Mouse (Mus musculus) frontal cortex, postnatal 36 days (tissue): ENCODE measurements around the gene Ncapg.
A peak's percentile ranks its signal among the peaks of the same experiment; 100 is the strongest.

ENCODE experiments used
- DNase-seq, 2 experiments: peaks; one replicate each; pipeline ENCODE4 v3.0.0; 2022; ENCODE audit warnings: low spot score in 2 of 2

The Ncapg gene

DNA sequence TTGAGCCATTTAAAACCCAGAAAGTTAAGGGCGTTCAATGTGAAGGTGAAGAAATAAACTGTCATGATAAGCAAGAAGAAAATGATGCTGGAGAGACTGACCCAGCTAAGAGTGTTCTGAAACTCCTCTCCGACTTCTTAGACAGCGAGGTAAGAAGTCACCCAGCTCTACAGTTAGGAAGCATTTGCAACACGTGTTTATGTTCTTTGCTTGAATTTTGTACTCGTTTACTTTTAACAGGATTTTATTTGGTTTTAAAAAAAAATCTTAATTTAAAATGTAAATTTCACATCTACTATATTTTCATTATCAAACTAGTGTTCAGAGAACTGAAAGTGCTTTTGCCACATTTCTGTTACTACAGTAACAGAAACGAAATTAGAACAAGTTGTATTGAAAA lies 22.0 kb downstream of the Ncapg start:
- no peak for DNase-seq

DNA sequence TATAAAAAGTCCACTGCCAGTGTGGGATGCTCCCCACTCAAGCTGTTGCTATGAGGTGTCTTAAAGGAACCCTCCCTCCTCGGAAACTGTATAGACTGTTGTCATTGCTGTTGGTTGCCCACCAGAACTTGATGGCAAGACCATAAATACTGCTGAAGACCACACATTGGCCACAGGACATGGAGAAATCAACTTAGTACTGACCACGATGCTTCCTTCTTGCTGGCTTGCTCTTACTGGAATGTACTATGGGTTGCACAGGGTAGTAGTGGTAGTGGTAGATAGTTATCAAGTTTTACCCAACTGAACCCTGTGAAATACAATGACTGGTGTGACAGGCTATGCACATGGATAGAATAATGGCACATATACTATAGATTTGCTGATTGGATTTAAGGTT lies 37.1 kb downstream of the Ncapg start:
- peak in 1 of 2 experiments; percentile 6 for DNase-seq

DNA sequence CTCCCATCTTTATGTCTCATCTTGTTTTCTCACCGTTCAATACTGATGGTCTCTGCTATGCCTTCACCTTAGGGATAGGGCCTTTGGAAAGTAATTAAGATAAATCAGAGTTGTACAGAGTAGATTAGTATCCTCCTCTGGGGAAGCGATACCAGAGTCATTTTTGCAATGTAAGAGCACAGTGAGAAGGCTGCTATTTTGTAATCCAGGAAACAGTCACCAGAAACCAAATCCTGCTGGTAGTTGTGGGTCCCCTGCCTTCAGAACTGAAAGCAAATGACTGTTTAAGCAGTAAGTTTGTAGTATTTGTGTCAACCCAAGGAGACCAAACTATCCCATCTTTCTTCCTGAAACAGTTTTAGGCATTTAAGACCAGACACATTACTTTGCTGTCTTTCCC lies 39.9 kb downstream of the Ncapg start:
- DNase-seq, result no peak

DNA sequence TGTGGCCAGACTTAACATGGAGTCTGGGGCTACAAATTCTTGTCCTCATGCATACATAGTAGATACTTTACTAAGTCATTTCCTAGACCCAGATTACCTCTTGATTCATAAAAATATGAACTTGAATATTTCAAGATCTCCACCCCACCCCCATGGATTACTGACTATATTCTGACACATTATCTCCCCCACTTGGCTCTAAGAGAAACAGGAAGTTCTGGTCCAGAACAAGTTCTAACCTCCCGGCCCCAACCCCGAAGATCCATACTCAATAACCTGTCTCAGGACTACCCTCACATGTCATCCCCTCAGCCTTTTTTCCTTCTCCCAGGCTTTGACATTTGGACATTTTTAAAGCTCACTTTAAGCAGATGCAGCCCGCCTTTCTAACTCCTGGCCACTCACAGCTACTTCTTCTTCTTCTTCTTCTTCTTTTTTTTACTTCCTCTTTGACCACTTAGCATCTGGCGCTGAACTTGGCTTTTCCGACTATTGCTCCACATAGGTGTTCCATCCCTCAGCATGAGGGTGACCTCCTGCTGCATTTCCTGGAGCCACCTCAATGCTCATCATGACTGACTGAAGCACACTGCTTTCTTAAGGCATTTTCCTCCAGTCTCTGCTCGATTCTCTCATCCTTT lies 49.2 kb downstream of the Ncapg start:
- no peak for DNase-seq

GRCm38 (mm10) chr5:45733751-45734150 lies 64.0 kb downstream of the Ncapg start:
- no peak for DNase-seq

DNA sequence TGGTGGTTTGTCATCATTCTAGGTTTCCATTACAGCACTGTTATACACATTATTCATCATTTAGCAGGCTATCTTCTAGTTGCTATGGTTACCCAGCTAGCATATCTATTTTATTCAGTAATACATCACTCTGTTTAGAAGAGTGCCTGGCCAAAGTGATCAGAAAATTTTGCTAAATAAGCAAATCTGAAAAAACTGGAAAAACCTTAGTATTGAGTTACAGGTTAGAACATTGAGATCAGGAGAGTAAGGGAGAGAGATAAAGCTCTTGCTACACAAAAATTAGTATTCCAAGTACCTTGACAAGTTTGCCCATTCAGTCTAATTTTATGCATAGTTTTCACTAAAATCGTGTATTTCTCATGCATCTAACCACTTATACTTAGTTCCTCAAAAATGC lies 68.2 kb downstream of the Ncapg start:
- DNase-seq, result no peak
